Mouse (Mus musculus) liver, adult 2 months (tissue): ENCODE data around the gene Rrp9.

Experiments used
- CTCF ChIP-seq: fragments of 200-500 bp; IDR thresholded peaks from 2 replicates; pipeline ENCODE4 v1.5.1; 2011; ENCODE audit warnings: low read depth, low read length, control low read depth
- POLR2A ChIP-seq: fragments of 200-500 bp; IDR thresholded peaks from 2 replicates; pipeline ENCODE4 v1.6.1; 2011; ENCODE audit warnings: low read length, control low read depth; ENCODE audit not compliant: insufficient read depth; ENCODE audit errors: extremely low read depth

- TF ChIP-seq POLR2A = no peak
- TF ChIP-seq CTCF = no peak
Observed at GRCm38 (mm10) chr9:106454071-106454761, 21.5 kb upstream of the Rrp9 start.
